Mouse (Mus musculus): ENCODE measurements at regions not wholly inside any gene's neighbourhood (a gene's known extent, or its start where the extent isn't known, plus 50 kb on each side); places are given as distances from the start of the nearest gene placed in this dataset.

DNA sequence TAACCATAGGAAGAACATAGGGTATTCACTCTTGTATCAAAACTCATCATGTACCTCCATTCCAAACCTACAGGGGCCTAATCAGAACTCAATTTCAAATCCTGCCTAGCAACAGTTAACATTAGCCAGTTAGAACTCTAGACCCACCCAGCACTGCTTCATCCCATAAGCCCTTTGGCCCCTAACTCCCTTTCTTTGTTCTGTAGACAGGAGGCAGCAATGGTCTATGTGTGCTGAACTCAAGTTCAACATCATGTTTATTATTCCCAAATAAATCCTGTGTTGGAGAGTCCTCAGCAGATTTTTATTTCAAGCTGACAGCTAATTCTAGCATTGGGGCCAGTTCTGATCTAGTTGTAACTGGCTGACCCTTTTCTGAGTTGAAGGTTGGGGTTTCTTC is 112.2 kb downstream of the Ipo8 start:
- no peak for DNase-seq

DNA sequence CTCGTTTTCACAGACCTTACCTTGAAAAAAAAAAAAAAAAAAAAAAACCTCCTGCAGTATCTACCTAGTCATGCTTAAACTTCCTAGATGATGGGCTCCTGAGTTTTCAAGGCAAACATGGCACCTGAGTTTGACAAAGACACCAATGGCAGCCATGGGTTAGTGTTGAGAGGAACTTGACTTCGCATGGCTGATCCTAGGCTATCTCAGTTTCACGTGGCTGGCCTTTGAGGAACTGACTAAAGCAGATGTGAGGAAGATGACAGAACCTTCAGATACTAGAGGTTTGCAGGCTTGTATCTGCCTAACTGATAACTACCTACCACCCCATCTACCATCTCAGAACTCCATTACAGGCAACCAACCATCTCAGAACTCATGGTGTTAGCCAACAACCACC is 120.9 kb downstream of the Ipo8 start:
- no peak for DNase-seq

DNA sequence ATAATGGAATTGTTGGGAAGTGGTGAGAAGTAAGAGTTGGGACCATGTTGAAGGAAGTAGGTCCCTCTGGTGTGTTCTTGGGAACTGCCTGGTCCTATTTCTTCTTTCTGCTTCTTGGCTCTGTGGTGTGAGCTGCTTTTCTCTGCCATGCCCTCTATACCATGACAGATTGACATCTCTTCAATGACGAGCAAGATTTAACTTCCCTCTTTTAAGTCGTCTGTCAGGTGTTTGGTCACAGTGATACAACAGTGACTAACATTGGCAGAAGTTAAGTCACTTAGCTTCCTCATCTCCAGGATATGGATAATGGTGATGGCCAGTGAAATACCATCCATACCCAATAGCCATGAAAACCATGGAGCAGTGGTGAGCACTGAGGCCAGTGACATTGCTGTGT is 122.9 kb downstream of the Ipo8 start:
- no peak for DNase-seq

DNA sequence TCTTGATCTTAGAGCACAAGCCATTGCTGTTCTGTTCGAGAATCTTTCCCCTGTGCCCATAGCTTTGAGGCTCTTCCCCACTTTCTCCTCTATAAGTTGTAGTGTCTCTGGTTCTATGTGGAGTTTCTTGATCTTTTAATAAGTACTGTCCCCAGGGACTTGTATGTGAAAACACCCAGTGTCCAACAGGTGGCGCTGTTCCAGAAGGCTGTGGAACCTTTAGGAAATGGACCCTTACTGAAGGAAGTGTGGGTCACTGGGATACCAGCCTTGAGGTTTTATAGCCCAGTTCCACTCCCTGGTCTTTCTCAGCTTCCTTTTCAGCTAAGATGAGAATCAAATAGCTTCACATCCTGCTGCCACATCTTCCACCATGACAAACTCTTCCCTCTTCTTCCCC is 125.6 kb downstream of the Ipo8 start:
- DNase-seq: peak; percentile 20

DNA sequence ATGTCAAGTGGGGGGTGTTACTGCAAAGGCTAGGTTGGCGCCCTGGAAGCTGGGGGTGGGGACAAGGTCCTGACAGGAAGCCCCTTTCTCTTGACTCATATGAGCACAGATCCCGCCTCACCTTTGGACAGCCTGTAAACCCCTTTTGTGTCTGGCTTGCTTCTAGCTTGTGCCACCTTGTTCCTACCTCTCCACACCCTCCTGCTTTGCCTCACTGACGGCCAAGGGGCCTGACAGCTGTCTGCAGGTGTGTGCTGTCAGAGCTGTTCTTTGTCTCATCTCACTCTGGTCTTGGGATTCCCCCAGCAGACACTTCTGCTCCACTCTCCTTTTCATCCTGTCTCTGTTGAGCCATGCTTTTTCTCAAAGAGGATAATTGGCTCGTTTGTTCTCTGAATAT is 137.9 kb downstream of the Ipo8 start:
- DNase-seq: no peak

- DNase-seq: peak; percentile 55
These were observed 143.5 kb downstream of the Ipo8 start for GRCm38 (mm10) chr6:148687770-148688169.

GRCm38 (mm10) chr6:148660152-148660551 is 171.1 kb downstream of the Ipo8 start:
- DNase-seq: no peak

DNA sequence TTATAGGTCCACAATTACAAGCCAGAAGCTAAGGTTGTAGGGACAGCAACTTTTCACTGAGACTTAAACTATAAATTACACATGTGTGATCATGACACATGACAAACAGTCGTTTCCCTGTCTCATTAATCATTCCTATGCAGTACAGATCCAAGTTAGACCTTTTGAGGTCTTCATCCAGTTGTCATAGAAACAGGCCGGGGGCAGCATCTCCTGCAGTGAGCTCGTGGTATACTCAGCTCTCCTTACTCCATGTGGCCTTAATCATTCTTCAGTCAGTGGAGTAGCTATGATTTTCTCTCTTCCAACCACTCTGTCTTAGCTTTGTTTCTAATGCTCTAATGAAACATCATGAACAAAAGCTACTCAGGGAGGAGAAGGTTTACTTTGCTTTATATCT is 178.1 kb downstream of the Ipo8 start:
- DNase-seq: no peak

- no peak for DNase-seq
These were observed 178.8 kb downstream of the Ipo8 start for GRCm38 (mm10) chr6:148652434-148652833.

- DNase-seq: no peak
These were observed 183.6 kb downstream of the Ipo8 start for GRCm38 (mm10) chr6:148647423-148648390.

GRCm38 (mm10) chr6:148640595-148640994 is 190.7 kb downstream of the Ipo8 start:
- DNase-seq: no peak

DNA sequence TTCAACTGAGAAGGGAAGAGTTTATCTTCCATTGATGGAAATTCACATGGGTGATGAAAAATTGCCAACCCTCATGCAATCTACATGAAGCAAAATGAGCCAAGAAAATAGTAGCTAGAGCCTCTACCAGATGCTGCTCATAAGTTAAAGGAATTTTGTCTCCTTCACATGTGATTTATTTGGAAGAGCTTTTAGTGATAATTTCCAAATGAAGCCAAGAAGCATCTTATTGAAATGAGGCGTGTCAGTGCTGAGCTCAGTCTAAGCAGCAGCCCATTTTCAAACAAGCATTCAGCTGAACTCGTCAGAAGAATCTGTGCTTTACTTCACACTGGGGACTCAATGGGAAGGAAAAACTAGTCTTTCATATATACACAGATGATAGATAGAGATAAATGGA is 190.0 kb upstream of the Tmtc1 start:
- DNase-seq: no peak

DNA sequence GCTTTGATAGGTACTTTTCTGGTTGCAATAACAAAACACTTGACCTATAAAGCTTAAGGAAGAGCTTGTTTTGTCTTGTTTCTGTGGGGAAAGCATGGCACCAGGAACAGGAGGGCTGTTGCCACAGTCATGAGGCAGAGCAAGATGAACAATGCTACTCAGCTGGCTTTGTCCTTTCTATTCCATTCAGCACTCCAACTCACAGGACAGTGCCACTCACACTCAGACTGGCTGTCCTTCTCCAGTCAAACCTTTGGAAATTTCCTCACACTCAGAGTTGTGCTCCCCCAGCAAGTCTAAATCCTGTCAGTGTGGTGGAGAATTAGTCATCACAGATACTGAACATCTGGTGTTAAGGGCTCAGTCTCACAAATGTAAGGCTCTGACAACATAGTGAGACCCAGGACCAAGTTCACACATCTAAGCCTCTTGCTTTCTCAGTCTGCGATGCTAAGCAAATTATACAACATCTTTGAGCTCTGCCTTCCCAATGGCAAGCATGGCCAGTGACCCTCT is 183.0 kb upstream of the Tmtc1 start:
- no peak for DNase-seq

- DNase-seq: no peak
These were observed 179.1 kb upstream of the Tmtc1 start for GRCm38 (mm10) chr6:148623119-148623770.

DNA sequence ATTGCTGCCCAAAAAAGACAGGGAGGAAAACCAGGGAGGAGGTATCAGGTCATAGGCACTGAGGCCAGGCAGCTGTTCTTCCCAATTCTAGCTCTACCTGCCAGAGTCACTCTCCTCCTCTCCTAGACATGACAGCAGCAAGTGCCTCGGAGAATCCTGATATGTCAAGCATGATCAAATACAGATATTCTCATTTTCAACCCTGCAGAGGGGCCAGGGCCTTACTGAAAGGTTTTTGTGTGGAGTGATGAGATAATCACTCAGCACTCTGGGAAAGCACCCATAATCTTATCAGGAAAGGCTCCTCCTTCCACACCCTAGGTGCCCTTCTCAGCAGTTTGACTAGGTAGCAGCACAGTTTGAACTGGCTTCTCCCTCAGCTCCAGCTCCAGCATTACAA is 175.8 kb upstream of the Tmtc1 start:
- no peak for DNase-seq

- DNase-seq: no peak
These were observed 171.7 kb upstream of the Tmtc1 start for GRCm38 (mm10) chr6:148615931-148616330.

- no peak for DNase-seq
These were observed 171.3 kb upstream of the Tmtc1 start for GRCm38 (mm10) chr6:148615442-148615841.

GRCm38 (mm10) chr6:148608881-148609280 is 164.7 kb upstream of the Tmtc1 start:
- no peak for DNase-seq

- no peak for DNase-seq
These were observed 161.0 kb upstream of the Tmtc1 start for GRCm38 (mm10) chr6:148605226-148605625.

DNA sequence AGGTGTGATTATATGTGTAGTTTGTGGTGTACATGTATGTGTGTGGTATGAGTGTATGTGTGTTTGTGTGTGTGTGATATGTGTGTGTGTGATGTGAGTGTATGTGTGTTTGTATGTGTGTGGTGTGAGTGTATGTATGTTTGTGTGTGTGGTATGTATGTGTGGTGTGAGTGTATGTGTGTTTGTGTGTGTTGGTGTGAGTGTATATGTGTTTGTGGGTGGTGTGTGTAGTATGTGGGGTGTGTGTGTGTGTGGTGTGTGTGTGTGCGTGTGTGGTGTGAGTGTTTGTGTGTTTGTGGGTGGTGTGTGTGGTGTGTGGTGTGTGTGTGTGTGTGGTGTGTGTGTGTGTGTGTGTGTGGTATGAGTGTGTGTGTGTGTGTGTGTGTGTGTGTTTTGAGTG is 160.6 kb upstream of the Tmtc1 start:
- no peak for DNase-seq

DNA sequence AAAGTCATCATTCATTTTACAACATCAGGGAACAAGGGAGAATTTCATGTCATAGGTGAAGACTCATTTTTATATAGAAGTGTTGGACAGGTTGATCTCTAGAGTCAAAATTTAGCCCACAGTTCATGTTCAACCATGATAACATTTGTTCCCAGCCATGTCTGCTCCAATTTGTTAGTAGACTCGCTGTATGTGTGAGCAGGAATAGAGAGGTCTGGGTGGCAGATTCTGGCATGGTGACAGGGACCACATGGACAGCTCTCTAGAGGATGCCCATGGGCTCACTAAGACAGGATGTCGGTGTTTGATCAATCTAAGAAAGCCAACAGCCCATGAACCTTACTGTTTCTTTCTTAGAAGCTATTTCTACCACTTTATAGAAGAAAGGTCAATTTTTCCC is 159.7 kb upstream of the Tmtc1 start:
- DNase-seq: no peak

DNA sequence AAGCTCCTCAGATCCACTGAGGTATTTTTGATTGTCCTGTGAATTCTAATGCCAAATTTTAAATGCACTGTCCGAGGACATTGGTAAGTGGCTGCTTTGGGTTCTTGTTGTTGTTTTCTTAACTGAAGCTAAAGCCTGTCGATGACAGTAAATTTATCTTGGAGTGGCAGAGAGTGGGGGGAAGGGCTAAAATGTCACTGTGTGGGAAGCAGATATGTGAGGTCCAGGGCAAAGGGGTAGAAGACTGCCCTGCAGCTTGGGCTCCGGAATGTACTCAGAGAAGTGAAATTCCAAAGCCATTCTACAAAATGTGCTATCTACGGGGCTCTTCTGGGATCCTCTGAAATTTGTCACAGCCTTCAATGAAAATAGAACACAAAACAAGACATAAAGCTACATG is 159.3 kb upstream of the Tmtc1 start:
- no peak for DNase-seq

DNA sequence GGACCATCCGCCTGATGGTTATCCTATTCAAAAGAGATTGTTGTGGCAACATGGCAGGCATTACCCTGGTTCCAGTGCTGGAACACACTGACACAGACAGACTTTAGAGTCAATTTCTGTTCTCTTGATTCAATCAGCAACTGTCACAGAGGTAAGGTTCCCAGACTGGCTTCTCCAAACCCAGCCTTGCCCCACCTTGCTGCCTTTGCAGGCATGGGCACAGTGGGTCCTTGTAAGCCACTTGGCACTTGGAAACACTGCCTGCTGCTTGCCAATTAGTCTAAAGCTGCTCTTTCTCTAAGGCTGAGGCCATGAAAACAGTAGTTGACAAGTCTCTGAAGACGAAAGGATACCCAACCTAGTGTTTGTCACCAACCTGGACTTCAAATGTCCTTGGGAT is 158.7 kb upstream of the Tmtc1 start:
- no peak for DNase-seq

GRCm38 (mm10) chr6:148600934-148601333 is 156.7 kb upstream of the Tmtc1 start:
- DNase-seq: peak; percentile 4
